Mouse (Mus musculus): Measurements from ENCODE around the gene Tbc1d1.

Gene Tbc1d1

GRCm38 (mm10) chr5:64314288-64315052 lies 158.4 kb downstream of the Tbc1d1 start:
- 35% methylated on average over 6 of the region's 6 CpGs for WGBS

- 80% methylated on average over 1 of the region's 1 CpGs for WGBS
Measured at GRCm38 (mm10) chr5:64315088-64315487, 159.0 kb downstream of the Tbc1d1 start.

GRCm38 (mm10) chr5:64323286-64323685 lies 167.2 kb downstream of the Tbc1d1 start:
- 95% methylated on average over 4 of the region's 4 CpGs for WGBS

GRCm38 (mm10) chr5:64324353-64324752 lies 168.2 kb downstream of the Tbc1d1 start:
- WGBS: 70% methylated on average over 12 of the region's 12 CpGs

GRCm38 (mm10) chr5:64324920-64325319 lies 168.8 kb downstream of the Tbc1d1 start:
- WGBS: 52% methylated on average over 8 of the region's 8 CpGs

- WGBS: 88% methylated on average over 5 of the region's 5 CpGs
Measured at GRCm38 (mm10) chr5:64325741-64326355, 169.7 kb downstream of the Tbc1d1 start.

GRCm38 (mm10) chr5:64326427-64327181 lies 170.5 kb downstream of the Tbc1d1 start:
- 69% methylated on average over 7 of the region's 7 CpGs for WGBS

GRCm38 (mm10) chr5:64327212-64327902 lies 171.3 kb downstream of the Tbc1d1 start:
- WGBS: 67% methylated on average over 7 of the region's 7 CpGs

GRCm38 (mm10) chr5:64336767-64337408 lies 180.8 kb downstream of the Tbc1d1 start:
- WGBS: 4% methylated on average over 7 of the region's 7 CpGs

GRCm38 (mm10) chr5:64338795-64339194 lies 182.7 kb downstream of the Tbc1d1 start:
- WGBS: 80% methylated on average over 6 of the region's 6 CpGs

- WGBS: 70% methylated on average over 3 of the region's 3 CpGs
Measured at GRCm38 (mm10) chr5:64340366-64340765, 184.3 kb downstream of the Tbc1d1 start.

GRCm38 (mm10) chr5:64341671-64342070 lies 185.6 kb downstream of the Tbc1d1 start:
- 78% methylated on average over 3 of the region's 3 CpGs for WGBS

GRCm38 (mm10) chr5:64342138-64342537 lies 186.0 kb downstream of the Tbc1d1 start:
- 86% methylated on average over 10 of the region's 10 CpGs for WGBS

GRCm38 (mm10) chr5:64343972-64344700 lies 188.0 kb downstream of the Tbc1d1 start:
- WGBS: 50% methylated on average over 5 of the region's 5 CpGs

GRCm38 (mm10) chr5:64345181-64345735 lies 189.2 kb downstream of the Tbc1d1 start:
- WGBS: 82% methylated on average over 16 of the region's 16 CpGs

GRCm38 (mm10) chr5:64345761-64346160 lies 189.7 kb downstream of the Tbc1d1 start:
- WGBS: 81% methylated on average over 7 of the region's 7 CpGs

GRCm38 (mm10) chr5:64346343-64346885 lies 190.3 kb downstream of the Tbc1d1 start:
- WGBS: 93% methylated on average over 6 of the region's 6 CpGs

GRCm38 (mm10) chr5:64348166-64348565 lies 192.1 kb downstream of the Tbc1d1 start:
- over 99% methylated on average over 2 of the region's 2 CpGs for WGBS

GRCm38 (mm10) chr5:64348780-64349179 lies 192.7 kb downstream of the Tbc1d1 start:
- WGBS: 75% methylated on average over 8 of the region's 8 CpGs

GRCm38 (mm10) chr5:64351968-64352367 lies 195.9 kb downstream of the Tbc1d1 start:
- 74% methylated on average over 6 of the region's 6 CpGs for whole genome bisulfite sequencing
